Mouse (Mus musculus): Measurements from ENCODE around the gene Entpd7. TPM values are rescaled to one million over a fixed set of nuclear protein-coding genes. Genes with fewer than 3 reads are reported as not detected.

Entpd7 gene
- polyA plus RNA-seq, 1 experiment from 2014 or later, result 12.3 TPM

DNA sequence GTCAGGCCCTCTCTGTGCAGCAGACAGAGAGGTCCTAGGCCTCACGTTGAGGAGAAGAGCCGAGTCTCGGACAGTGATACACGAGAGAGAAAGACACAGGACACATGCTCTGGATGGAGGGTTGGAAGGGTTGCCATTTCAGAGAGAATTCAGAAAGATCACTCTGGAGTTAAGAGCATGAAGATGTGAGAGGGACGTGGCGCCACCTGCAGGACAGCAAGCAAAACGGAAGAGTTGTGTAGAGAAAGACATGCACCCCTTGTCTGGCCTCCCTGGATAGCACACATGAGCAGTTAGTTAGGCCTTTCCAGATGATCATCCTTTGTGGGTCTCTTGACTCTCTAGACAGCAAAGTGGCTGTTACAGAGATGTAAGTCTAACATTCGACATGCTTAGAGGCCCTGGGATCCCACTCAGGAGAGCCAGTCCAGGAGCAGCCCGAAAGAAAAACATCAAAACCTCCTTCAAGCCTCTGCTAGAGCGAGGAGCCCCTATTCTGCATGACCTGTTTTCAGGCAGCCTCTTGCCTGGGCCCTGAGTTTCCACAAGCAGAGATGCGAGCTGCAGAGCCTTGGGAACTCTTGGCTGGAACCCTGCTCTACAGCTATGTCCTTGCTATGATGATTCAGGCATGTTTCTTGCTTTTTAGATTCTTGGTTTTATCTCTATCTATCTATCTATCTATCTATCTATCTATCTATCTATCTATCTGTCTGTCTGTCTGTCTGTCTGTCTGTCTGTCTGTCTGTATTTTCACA, 33.6 kb upstream of the Entpd7 start:
- H3K4me2 ChIP-seq (ENCODE audit: low read depth, low read length), result no peak overlapping the region

DNA sequence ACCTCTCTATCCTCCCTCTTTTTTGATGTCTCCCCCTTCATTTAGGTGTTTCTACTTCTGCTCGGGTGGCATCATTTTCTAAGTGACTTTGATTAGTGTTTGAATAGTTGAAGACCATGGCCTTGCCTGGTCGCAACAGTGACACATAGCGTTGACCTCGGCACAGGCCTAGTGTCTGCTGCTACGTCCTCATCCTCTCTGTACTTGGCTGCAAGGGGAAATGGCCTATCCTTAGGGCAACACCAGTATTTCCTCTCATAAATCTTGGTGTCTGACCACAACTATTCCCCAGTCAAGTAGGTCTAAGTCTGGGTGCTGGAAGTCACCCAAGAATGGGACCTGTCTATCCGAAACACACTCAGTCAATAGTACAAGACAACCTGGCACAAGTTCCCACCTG, 29.8 kb upstream of the Entpd7 start:
- Histone ChIP-seq H3K9me3 (ENCODE audit: control insufficient read depth, low read length) (no peaks in the 10 kb centered on the region), H3K4me1 (ENCODE audit: control insufficient read depth, insufficient read depth, low read length) (no peaks in the 10 kb centered on the region), H3K9ac (ENCODE audit: low read depth, low read length) (no peak overlapping the region), H3K27me3 (replicated peaks; ENCODE audit: control insufficient read depth, insufficient read depth, low read length) (no peaks in the 10 kb centered on the region), H3K27ac (replicated peaks; ENCODE audit: low read depth, low read length) (no peak overlapping the region), H3K4me3 (ENCODE audit: low read depth, low read length) (no peak overlapping the region), H3K36me3 (ENCODE audit: control insufficient read depth, insufficient read depth, low read length) (peaks cover 15% of the 10 kb centered on the region), H3K4me2 (ENCODE audit: low read depth, low read length) (no peak overlapping the region)
- 76% methylated on average over 6 of the region's 6 CpGs for WGBS
- ATAC-seq (ENCODE audit: low read depth), result no peak
- DNase-seq (ENCODE audit: low spot score), result no peak

More for the DNA sequence above, 33.6 kb upstream of the Entpd7 start:
- Histone ChIP-seq H3K9ac (ENCODE audit: low read depth, low read length) (no peak overlapping the region), H3K9me3 (ENCODE audit: control insufficient read depth, low read length) (no peaks in the 10 kb centered on the region), H3K27ac (replicated peaks; ENCODE audit: low read depth, low read length) (no peak overlapping the region), H3K4me1 (ENCODE audit: control insufficient read depth, insufficient read depth, low read length) (no peaks in the 10 kb centered on the region), H3K4me3 (ENCODE audit: low read depth, low read length) (no peak overlapping the region), H3K36me3 (ENCODE audit: control insufficient read depth, insufficient read depth, low read length) (no peaks in the 10 kb centered on the region), H3K27me3 (replicated peaks; ENCODE audit: control insufficient read depth, insufficient read depth, low read length) (0 out of 2 replicates have a peak, but pooled peaks cover 5% of the 10 kb centered on the region)
- 39% methylated on average over 11 of the region's 11 CpGs for WGBS
- peak; percentile 83 for DNase-seq (ENCODE audit: low spot score)
- no peak; the same call in 1 of the 2 replicates for ATAC-seq (ENCODE audit: low read depth)

DNA sequence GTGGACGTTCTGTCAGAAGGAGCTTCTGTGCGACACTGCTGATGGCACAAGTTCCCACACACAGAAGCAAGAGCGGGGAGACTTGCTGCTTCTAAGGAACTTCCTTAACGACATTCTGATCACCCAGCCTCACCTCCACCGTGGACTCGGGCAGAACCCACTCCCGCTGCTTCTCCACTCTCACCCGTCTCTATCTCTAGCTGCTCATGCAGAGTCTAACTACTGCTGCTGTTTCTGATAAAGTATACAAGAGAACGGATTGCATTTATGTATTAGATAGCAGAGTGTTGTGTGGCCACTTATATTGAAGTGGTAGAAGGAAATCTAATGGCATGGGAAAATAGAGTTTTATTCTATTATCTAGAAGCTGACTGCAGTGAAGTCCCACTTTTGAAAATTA, 28.7 kb upstream of the Entpd7 start:
- no peak for DNase-seq (ENCODE audit: low spot score)
- WGBS, result 81% methylated on average over 9 of the region's 9 CpGs
- Histone ChIP-seq H3K27me3 (replicated peaks; ENCODE audit: control insufficient read depth, insufficient read depth, low read length) (no peaks in the 10 kb centered on the region), H3K36me3 (ENCODE audit: control insufficient read depth, insufficient read depth, low read length) (peaks cover 15% of the 10 kb centered on the region), H3K27ac (replicated peaks; ENCODE audit: low read depth, low read length) (no peak overlapping the region), H3K9ac (ENCODE audit: low read depth, low read length) (no peak overlapping the region), H3K9me3 (ENCODE audit: control insufficient read depth, low read length) (no peaks in the 10 kb centered on the region), H3K4me3 (ENCODE audit: low read depth, low read length) (no peak overlapping the region), H3K4me2 (ENCODE audit: low read depth, low read length) (no peak overlapping the region), H3K4me1 (ENCODE audit: control insufficient read depth, insufficient read depth, low read length) (no peaks in the 10 kb centered on the region)
- no peak for ATAC-seq (ENCODE audit: low read depth)

DNA sequence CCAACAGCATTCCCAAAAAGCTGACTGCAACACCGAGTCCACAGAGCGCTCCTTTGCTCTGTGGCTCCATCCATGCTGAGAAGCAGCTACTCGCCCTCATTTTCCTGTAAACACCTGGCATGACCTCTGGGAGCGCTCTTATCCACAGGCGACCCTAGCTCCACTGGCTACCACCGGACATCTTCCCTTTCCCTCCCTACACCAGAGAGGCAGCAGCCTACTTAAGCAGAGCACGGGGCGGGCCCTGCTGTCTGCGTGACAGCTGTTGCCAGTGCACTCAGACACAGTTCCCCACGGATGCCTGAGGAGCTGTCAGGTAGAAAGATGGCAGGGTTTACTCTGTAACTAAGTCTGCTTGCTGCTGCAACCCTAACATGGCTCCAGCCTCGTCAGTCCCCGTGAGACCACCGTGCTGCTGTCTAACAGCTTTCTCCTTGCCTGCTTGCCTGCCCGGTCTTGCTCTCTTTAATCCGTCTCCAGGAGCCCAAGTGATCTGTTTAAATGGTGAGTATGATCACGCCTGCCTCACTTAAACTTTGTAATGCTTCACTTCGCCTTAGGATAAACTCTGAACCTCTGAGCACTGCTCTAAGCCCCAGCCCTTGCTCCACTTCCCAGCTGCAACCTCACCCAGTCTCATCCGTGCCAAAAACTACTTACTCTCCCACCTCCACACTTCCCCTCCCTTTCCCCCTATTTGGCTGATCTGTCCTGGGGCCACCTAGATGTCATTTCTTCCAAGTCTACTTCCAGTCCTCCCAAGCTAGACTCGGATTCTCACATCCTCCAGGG, 27.1 kb upstream of the Entpd7 start:
- no peaks in the 10 kb centered on the region for H3K27me3 ChIP-seq (replicated peaks; ENCODE audit: control insufficient read depth, insufficient read depth, low read length)
- WGBS, result 32% methylated on average over 19 of the region's 19 CpGs
- no peak overlapping the region; the same call in 1 of the 2 replicates for H3K27ac ChIP-seq (replicated peaks; ENCODE audit: low read depth, low read length)
- H3K9ac ChIP-seq (ENCODE audit: low read depth, low read length), result no peak overlapping the region
- H3K9me3 ChIP-seq (ENCODE audit: control insufficient read depth, low read length), result no peaks in the 10 kb centered on the region
- no peak overlapping the region for H3K4me2 ChIP-seq (ENCODE audit: low read depth, low read length)
- no peak overlapping the region for H3K4me3 ChIP-seq (ENCODE audit: low read depth, low read length)
- no peaks in the 10 kb centered on the region for H3K4me1 ChIP-seq (ENCODE audit: control insufficient read depth, insufficient read depth, low read length)
- DNase-seq (ENCODE audit: low spot score) (peak; percentile 76), ATAC-seq (ENCODE audit: low read depth) (peak; percentile 73)
- H3K36me3 ChIP-seq (ENCODE audit: control insufficient read depth, insufficient read depth, low read length), result peaks cover 23% of the 10 kb centered on the region

DNA sequence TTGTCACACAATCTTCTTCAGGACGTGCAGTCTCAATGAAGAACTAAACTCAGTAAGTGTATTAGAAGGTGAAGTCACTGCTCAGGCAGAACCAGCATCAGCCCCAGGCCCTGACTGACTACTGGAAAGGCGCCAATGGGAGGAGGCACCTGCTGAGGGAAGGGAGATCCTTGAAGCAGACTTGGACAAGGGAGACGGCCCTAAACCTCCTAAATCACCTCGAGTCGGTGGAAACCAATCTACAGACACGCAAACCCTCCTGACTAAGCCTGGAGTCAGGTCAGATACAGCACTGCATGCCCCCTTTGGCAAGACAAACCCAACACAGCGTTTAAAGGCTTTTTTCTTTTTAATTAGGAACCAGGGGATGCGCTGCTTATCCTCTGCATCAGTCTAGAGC, 26.0 kb upstream of the Entpd7 start:
- H3K27me3 ChIP-seq (replicated peaks; ENCODE audit: control insufficient read depth, insufficient read depth, low read length), result no peaks in the 10 kb centered on the region
- no peak overlapping the region for H3K9ac ChIP-seq (ENCODE audit: low read depth, low read length)
- no peak overlapping the region for H3K4me2 ChIP-seq (ENCODE audit: low read depth, low read length)
- H3K9me3 ChIP-seq (ENCODE audit: control insufficient read depth, low read length), result no peaks in the 10 kb centered on the region
- DNase-seq (ENCODE audit: low spot score) (peak; percentile 35), ATAC-seq (ENCODE audit: low read depth) (no peak)
- peaks cover 23% of the 10 kb centered on the region for H3K36me3 ChIP-seq (ENCODE audit: control insufficient read depth, insufficient read depth, low read length)
- H3K4me3 ChIP-seq (ENCODE audit: low read depth, low read length), result no peak overlapping the region
- 77% methylated on average over 8 of the region's 8 CpGs for WGBS
- H3K27ac ChIP-seq (replicated peaks; ENCODE audit: low read depth, low read length), result no peak overlapping the region
- no peaks in the 10 kb centered on the region for H3K4me1 ChIP-seq (ENCODE audit: control insufficient read depth, insufficient read depth, low read length)

DNA sequence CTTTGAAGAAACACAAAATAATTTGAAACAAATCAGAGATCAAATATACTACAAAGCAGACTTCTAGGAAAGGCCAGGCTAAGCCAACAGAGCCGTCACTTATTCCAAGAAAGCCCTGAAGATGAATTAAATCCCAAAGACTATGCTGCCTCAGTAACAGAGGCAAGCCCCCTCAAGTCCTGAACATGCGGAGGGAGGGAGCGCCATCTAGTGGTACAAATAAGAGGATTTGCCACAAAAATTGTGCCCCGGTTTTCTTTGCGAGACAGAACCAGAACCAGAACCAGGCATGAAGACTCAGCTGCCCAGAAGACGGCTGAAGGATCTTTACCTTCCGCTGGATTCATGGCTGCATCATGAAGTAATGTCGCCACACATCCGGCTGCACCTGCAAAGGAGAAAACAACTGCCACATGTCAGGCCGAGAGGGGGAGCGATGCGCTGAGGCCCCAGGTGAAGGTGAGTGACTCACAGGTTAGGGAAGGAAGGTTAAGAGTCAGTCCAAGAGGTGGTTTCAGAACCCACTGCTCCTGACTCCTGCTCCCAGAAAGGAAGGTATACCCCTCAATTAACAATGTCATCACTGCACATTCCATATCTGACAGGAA, 23.9 kb upstream of the Entpd7 start:
- Histone ChIP-seq H3K36me3 (ENCODE audit: control insufficient read depth, insufficient read depth, low read length) (peaks cover 23% of the 10 kb centered on the region), H3K4me3 (ENCODE audit: low read depth, low read length) (no peak overlapping the region), H3K9ac (ENCODE audit: low read depth, low read length) (no peak overlapping the region), H3K4me1 (ENCODE audit: control insufficient read depth, insufficient read depth, low read length) (no peaks in the 10 kb centered on the region), H3K27ac (replicated peaks; ENCODE audit: low read depth, low read length) (no peak overlapping the region), H3K4me2 (ENCODE audit: low read depth, low read length) (no peak overlapping the region), H3K9me3 (ENCODE audit: control insufficient read depth, low read length) (no peaks in the 10 kb centered on the region), H3K27me3 (replicated peaks; ENCODE audit: control insufficient read depth, insufficient read depth, low read length) (no peaks in the 10 kb centered on the region)
- ATAC-seq (ENCODE audit: low read depth) (no peak), DNase-seq (ENCODE audit: low spot score) (peak; percentile 73)
- WGBS, result 55% methylated on average over 12 of the region's 12 CpGs

DNA sequence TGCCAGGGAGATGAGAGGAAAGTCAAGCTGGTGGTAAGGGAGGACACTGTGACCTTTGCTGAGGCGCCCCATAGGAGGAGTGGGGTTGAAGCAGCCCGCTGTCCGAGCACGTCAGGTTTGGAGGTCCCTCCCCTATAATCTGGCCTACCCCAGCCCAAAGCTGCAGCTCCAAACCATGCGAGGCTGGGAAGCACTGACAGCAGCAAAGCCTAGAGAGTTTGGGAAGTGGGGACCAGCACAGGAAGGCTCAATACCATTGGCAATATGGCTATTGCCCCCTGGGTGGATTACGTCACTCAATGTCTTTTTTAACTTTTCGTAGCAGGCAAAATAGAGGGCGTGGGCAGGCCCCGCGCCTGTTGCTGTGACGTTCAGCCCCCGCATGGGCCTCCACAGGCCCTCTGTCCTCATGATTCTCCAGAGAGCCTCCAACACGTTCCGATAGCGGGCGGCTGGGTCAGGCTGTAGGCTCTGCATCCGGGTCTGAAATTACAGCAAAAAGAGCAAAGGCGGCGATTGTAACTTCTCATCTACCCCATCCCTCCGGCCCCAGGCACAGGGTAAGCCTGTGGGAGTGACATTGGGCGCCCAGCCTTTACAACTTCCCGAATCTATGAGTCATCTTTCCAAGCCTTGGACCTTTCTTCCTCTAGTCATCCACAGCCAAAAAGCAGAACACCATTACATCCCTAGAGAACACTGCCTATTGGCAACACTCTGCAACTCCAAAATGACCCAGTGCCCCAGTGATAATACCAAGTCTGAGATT, 22.6 kb upstream of the Entpd7 start:
- ATAC-seq (ENCODE audit: low read depth) (no peak), DNase-seq (ENCODE audit: low spot score) (no peak)
- H3K36me3 ChIP-seq (ENCODE audit: control insufficient read depth, insufficient read depth, low read length), result peaks cover 23% of the 10 kb centered on the region
- H3K4me3 ChIP-seq (ENCODE audit: low read depth, low read length), result no peak overlapping the region
- 86% methylated on average over 22 of the region's 22 CpGs for WGBS
- H3K4me2 ChIP-seq (ENCODE audit: low read depth, low read length), result no peak overlapping the region
- H3K27ac ChIP-seq (replicated peaks; ENCODE audit: low read depth, low read length), result no peak overlapping the region
- no peaks in the 10 kb centered on the region for H3K4me1 ChIP-seq (ENCODE audit: control insufficient read depth, insufficient read depth, low read length)
- no peak overlapping the region for H3K9ac ChIP-seq (ENCODE audit: low read depth, low read length)
- H3K27me3 ChIP-seq (replicated peaks; ENCODE audit: control insufficient read depth, insufficient read depth, low read length), result no peaks in the 10 kb centered on the region
- H3K9me3 ChIP-seq (ENCODE audit: control insufficient read depth, low read length), result no peaks in the 10 kb centered on the region

DNA sequence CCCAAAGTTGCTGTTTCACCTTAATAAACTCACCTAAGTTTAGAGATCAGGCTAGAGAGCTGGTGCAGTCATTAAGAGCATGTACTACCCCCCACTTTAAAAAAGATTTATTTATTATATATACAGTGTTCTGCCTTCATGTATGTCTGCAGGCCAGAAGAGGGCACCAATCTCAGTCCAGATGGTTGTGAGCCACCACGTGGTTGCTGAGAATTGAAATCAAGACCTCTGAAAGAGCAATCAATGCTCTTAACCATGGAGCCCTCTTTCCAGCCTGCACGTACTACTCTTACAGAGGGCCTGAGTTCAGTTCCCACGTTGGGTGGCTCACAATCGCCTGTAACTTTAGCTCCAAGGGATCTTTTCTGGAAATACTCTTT, 22.1 kb upstream of the Entpd7 start:
- DNase-seq (ENCODE audit: low spot score), result no peak

More for the DNA sequence above, 22.1 kb upstream of the Entpd7 start:
- Histone ChIP-seq H3K9ac (ENCODE audit: low read depth, low read length) (no peak overlapping the region), H3K36me3 (ENCODE audit: control insufficient read depth, insufficient read depth, low read length) (peaks cover 23% of the 10 kb centered on the region), H3K4me2 (ENCODE audit: low read depth, low read length) (no peak overlapping the region), H3K27me3 (replicated peaks; ENCODE audit: control insufficient read depth, insufficient read depth, low read length) (no peaks in the 10 kb centered on the region), H3K27ac (replicated peaks; ENCODE audit: low read depth, low read length) (no peak overlapping the region), H3K9me3 (ENCODE audit: control insufficient read depth, low read length) (no peaks in the 10 kb centered on the region), H3K4me3 (ENCODE audit: low read depth, low read length) (no peak overlapping the region), H3K4me1 (ENCODE audit: control insufficient read depth, insufficient read depth, low read length) (no peaks in the 10 kb centered on the region)
- WGBS, result 66% methylated on average over 4 of the region's 4 CpGs
- no peak for ATAC-seq (ENCODE audit: low read depth)
